Mouse (Mus musculus) neural tube, embryonic 12.5 days (tissue): ENCODE results near the gene Gmeb1. TPM values are rescaled to one million over a fixed set of nuclear protein-coding genes. Genes with fewer than 3 reads are reported as not detected.
"Not testable (repeated sequence)": the region's sequence is repeated elsewhere in the genome, so short reads cannot be mapped to it uniquely, and the experiment has no call there.

Source experiments
- ATAC-seq: fragments of 200-750 bp; cut with Nextera tagmentation; 2 replicates; pipeline ENCODE4 v1.8.0; 2017; ENCODE audit warnings: low read depth, mild to moderate bottlenecking, moderate TSS enrichment, moderate library complexity; ENCODE audit not compliant: low FRiP score
- H3K27ac ChIP-seq: fragments of 300-500 bp; sonication (generic); 2 replicates; pipeline ENCODE4 v1.5.1; 2016
- H3K27me3 ChIP-seq: fragments of 300-500 bp; sonication (generic); replicated peaks from 2 replicates; pipeline ENCODE4 v1.6.1; 2016; ENCODE audit warnings: mild to moderate bottlenecking
- H3K36me3 ChIP-seq: fragments of 300-500 bp; sonication (generic); 2 replicates; pipeline ENCODE4 v1.6.1; 2016; ENCODE audit warnings: mild to moderate bottlenecking
- H3K4me1 ChIP-seq: fragments of 300-500 bp; sonication (generic); 2 replicates; pipeline ENCODE4 v1.6.1; 2016
- H3K4me2 ChIP-seq: fragments of 300-500 bp; sonication (generic); replicated peaks from 2 replicates; pipeline ENCODE4 v1.6.1; 2016; ENCODE audit warnings: mild to moderate bottlenecking
- H3K4me3 ChIP-seq: fragments of 300-500 bp; sonication (generic); 2 replicates; pipeline ENCODE4 v1.5.1; 2016
- H3K9ac ChIP-seq: fragments of 300-500 bp; sonication (generic); 2 replicates; pipeline ENCODE4 v1.6.1; 2016; ENCODE audit warnings: mild to moderate bottlenecking
- H3K9me3 ChIP-seq: fragments of 300-500 bp; sonication (generic); 2 replicates; pipeline ENCODE4 v1.6.1; 2016; ENCODE audit warnings: mild to moderate bottlenecking
- WGBS: fragments of 180-500 bp; shearing (Covaris S2); methylation state at CpG from one replicate; pipeline ENCODE4 v1.1.7; 2016; 5-methylcytosine and 5-hydroxymethylcytosine counted together
- polyA plus RNA-seq: library from polyadenylated mRNA; unstranded; fragments of >200 nt; fragmentation: Nextera tagmentation; extraction: Ambion mirVana; gene quantifications from 2 replicates; pipeline ENCODE4 v1.2.1, GENCODE M21; 2016

The Gmeb1 gene
- polyA plus RNA-seq, 1 experiment from 2014 or later = 41.9 TPM

- Histone ChIP-seq H3K4me2 (no peak overlapping the region), H3K27me3 (no peaks in the 10 kb centered on the region), H3K36me3 (0 out of 2 replicates have a peak, but pooled peaks cover under 1% of the 10 kb centered on the region), H3K4me1 (peaks cover 5% of the 10 kb centered on the region), H3K4me3 (no peak overlapping the region), H3K9ac (no peak overlapping the region), H3K9me3 (no peaks in the 10 kb centered on the region), H3K27ac (no peak overlapping the region)
- no peak for ATAC-seq
- 80% methylated on average over 1 of the region's 1 CpGs for WGBS
Measured at GRCm38 (mm10) chr4:132299849-132300248, 38.4 kb upstream of the Gmeb1 start.

GRCm38 (mm10) chr4:132295696-132296390 is 34.4 kb upstream of the Gmeb1 start:
- H3K9ac ChIP-seq = no peak overlapping the region
- H3K27ac ChIP-seq = no peak overlapping the region
- no peak overlapping the region for H3K4me2 ChIP-seq
- H3K27me3 ChIP-seq = no peaks in the 10 kb centered on the region
- no peak overlapping the region for H3K4me3 ChIP-seq
- 49% methylated on average over 8 of the region's 8 CpGs for WGBS
- peaks cover 5% of the 10 kb centered on the region for H3K9me3 ChIP-seq
- peaks cover 33% of the 10 kb centered on the region for H3K36me3 ChIP-seq
- ATAC-seq = no peak
- no peaks in the 10 kb centered on the region for H3K4me1 ChIP-seq

DNA sequence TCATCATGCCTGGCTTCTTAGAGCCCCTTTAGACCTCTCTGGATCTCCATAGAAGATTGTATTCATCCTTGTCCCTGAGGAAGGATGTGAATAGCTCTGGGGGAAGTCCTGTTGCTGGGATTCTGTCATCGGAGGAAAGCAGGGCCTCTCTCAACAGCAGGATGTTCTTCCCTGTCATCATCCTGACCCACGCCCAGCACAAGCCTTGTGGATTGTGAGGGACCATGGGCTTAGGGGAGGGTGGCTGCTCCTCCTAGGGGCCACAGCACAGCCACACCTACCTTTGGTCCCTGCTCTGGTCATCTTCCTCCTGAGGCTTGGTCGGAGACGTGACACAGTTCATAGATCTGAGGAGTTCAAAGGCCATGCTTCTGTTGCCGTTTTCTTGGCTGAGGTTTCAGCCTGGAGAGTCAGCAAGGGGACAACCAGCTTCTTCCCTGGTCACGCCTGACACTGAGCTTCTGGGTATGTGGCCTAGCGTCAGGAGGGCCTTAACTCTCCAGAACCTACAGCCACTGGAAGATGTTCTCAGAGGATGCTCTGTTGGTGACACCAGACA is 32.4 kb upstream of the Gmeb1 start:
- Histone ChIP-seq H3K27me3 (no peaks in the 10 kb centered on the region), H3K4me2 (no peak overlapping the region), H3K36me3 (peaks cover 48% of the 10 kb centered on the region), H3K9me3 (peaks cover 5% of the 10 kb centered on the region), H3K4me3 (no peak overlapping the region), H3K27ac (no peak overlapping the region), H3K9ac (peak overlapping the region; percentile 17; the same call in 1 of the 2 replicates), H3K4me1 (no peaks in the 10 kb centered on the region)
- WGBS = 92% methylated on average over 7 of the region's 7 CpGs
- ATAC-seq = no peak

- Histone ChIP-seq H3K4me1 (no peaks in the 10 kb centered on the region), H3K27me3 (no peaks in the 10 kb centered on the region), H3K9ac (no peak overlapping the region), H3K27ac (no peak overlapping the region), H3K4me2 (no peak overlapping the region), H3K36me3 (peaks cover 49% of the 10 kb centered on the region), H3K4me3 (no peak overlapping the region), H3K9me3 (peaks cover 5% of the 10 kb centered on the region)
- WGBS = 50% methylated on average over 4 of the region's 4 CpGs
- ATAC-seq = no peak
Measured at GRCm38 (mm10) chr4:132292988-132293387, 31.6 kb upstream of the Gmeb1 start.

DNA sequence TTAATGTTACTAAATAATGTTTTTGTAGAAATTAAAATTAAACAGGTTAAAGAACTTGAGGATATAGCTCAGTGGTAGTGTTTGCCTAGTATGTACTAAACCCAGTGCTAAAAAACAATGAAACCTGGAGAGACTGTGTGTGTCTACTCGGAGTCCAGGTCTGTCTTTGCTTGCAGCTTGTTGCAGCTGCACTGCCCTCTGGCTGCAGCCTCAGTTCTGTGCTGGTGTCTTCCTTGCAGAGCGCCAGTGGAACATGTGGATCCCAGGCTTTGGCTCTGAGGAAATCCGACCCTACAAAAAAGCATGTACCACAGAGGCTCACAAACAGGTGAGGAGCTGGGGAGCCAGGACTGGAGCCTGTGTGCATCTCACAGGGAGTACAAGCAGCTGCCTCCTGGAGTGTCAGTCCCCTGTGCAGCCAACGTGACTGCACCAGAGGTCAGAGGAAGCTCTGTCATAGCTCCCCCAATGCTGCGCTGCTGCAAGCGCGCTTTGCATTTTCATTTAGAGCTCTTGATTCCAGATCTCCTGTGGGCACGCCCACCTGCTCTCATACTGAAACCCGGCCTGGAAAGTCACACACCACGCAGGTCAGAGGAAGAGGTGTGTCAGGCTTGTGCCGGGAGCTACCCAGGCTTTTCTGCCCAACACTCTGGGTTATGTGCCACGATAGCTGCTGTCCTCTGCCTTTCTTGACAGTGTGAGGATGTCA is 30.4 kb upstream of the Gmeb1 start:
- no peaks in the 10 kb centered on the region for H3K4me1 ChIP-seq
- no peak overlapping the region for H3K4me2 ChIP-seq
- 86% methylated on average over 12 of the region's 12 CpGs for WGBS
- H3K36me3 ChIP-seq = peaks cover 55% of the 10 kb centered on the region
- no peaks in the 10 kb centered on the region for H3K27me3 ChIP-seq
- no peak overlapping the region for H3K4me3 ChIP-seq
- no peak for ATAC-seq
- H3K27ac ChIP-seq = no peak overlapping the region
- H3K9me3 ChIP-seq = peaks cover 5% of the 10 kb centered on the region
- H3K9ac ChIP-seq = no peak overlapping the region

DNA sequence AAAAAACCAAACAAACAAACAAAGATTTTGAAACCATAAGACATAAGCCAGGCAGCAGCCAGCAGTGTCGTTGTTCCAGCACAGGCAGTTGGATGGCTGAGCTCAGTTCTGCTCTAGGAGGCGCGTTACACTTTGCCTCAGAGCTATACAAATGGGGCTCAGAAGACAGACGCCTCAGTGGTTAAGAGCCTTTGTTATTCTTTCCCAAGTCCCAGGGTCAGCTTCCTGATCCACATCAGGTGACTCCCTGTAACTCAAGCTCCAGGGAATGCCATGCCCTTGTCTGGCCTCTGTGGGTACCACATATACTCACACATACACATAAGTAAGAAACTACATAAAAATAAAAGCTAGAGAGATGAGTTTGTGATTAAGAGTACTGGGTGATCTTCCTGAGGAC is 29.7 kb upstream of the Gmeb1 start:
- Histone ChIP-seq H3K4me3 (no peak overlapping the region), H3K27me3 (no peaks in the 10 kb centered on the region), H3K9ac (no peak overlapping the region), H3K9me3 (peaks cover 5% of the 10 kb centered on the region), H3K36me3 (peaks cover 60% of the 10 kb centered on the region), H3K4me1 (no peaks in the 10 kb centered on the region), H3K4me2 (no peak overlapping the region), H3K27ac (no peak overlapping the region)
- ATAC-seq = no peak
- 91% methylated on average over 4 of the region's 4 CpGs for WGBS

- H3K27ac ChIP-seq, H3K27me3 ChIP-seq, H3K9me3 ChIP-seq, H3K4me3 ChIP-seq, H3K9ac ChIP-seq, H3K4me2 ChIP-seq, H3K4me1 ChIP-seq, ATAC-seq: not testable (repeated sequence)
- H3K36me3 ChIP-seq = peaks cover 67% of the 10 kb centered on the region
- WGBS = 83% methylated on average over 5 of the region's 5 CpGs
Measured at GRCm38 (mm10) chr4:132288840-132289239, 27.4 kb upstream of the Gmeb1 start.

GRCm38 (mm10) chr4:132275949-132276348 is 14.5 kb upstream of the Gmeb1 start:
- Histone ChIP-seq H3K4me2 (no peak overlapping the region), H3K9ac (no peak overlapping the region), H3K27me3 (no peaks in the 10 kb centered on the region), H3K36me3 (no peaks in the 10 kb centered on the region), H3K4me3 (no peak overlapping the region), H3K4me1 (peaks cover 14% of the 10 kb centered on the region), H3K9me3 (no peaks in the 10 kb centered on the region), H3K27ac (no peak overlapping the region)
- WGBS = 92% methylated on average over 3 of the region's 3 CpGs
- no peak for ATAC-seq

DNA sequence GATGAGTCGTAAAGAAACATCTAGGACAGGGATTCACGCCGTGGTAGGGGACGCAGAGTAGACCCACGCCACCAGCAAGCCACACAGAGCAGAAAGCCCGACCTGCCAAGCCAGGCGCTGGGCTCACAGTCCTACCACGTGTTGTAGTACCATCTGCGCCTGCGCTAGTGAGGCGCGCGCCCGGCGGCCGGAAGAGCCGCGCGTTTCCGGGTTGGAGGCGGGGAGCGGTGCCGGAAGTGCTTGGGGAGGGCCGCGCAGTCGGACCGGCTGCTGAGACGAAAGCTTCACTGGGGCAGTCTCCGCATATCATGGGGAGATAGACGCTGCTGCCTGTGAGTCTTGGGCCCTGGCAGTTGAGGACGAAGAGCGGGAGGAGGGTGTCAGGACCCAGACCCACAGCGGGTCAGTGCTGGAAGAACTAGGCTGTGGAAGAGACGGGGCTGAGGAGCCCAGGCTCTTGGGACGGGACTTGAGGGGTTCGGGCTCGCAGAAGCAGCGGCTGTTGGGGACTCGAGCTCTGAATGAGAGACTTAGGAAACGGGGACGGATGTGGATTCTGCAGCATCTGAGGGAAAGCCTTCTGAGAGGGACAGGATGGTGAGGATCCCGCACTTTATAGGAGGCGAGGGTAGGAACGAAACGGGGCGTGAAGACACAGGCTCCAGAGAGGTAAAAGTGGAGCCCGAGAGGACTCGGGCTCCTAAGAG is 12.9 kb upstream of the Gmeb1 start, which contains the start of gene Taf12:
TSS of gene Taf12 (plus strand) at position 220 of the 707 bp plus-strand sequence.
- H3K9me3 ChIP-seq = no peaks in the 10 kb centered on the region
- peak within 1 kb of the TSS; percentile 54 for H3K27ac ChIP-seq
- no peaks in the 10 kb centered on the region for H3K27me3 ChIP-seq
- peak within 1 kb of the TSS; percentile 70 for H3K4me3 ChIP-seq
- H3K4me2 ChIP-seq = peak within 1 kb of the TSS; percentile 92
- peak within 1 kb of the TSS; percentile 84 for H3K9ac ChIP-seq
- H3K4me1 ChIP-seq = peaks cover 14% of the 10 kb centered on the region
- under 1% methylated on average over 48 of the region's 48 CpGs for WGBS
- peak; percentile 88 for ATAC-seq
- no peaks in the 10 kb centered on the region for H3K36me3 ChIP-seq

DNA sequence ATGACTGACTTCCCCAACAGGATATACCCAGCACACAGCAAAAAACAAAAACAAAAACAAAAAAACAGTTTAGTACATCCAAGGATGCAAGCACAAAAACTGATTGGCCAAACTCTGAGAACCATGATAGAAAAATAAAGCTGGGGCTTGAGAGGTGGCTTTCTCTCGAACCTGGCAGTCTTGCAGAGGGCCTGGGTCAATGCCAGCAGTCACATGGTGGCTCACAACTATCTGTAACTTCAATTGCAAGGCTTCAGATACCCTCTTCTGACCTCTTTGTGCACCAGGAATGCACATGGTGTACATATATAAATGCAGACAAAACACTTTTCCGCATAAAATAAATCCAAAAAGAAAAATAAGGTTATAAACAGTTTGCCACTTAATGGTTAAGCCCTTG is 11.8 kb upstream of the Gmeb1 start:
- Histone ChIP-seq H3K4me3 (no peak overlapping the region), H3K4me2 (peak overlapping the region; percentile 92), H3K36me3 (no peaks in the 10 kb centered on the region), H3K4me1 (peaks cover 14% of the 10 kb centered on the region), H3K9me3 (no peaks in the 10 kb centered on the region), H3K27ac (no peak overlapping the region), H3K27me3 (no peaks in the 10 kb centered on the region), H3K9ac (no peak overlapping the region)
- 77% methylated on average over 2 of the region's 2 CpGs for WGBS
- no peak for ATAC-seq

GRCm38 (mm10) chr4:132269740-132270560 is 8.5 kb upstream of the Gmeb1 start:
- H3K4me3 ChIP-seq = peak overlapping the region; percentile 7; the same call in 1 of the 2 replicates
- H3K36me3 ChIP-seq = no peaks in the 10 kb centered on the region
- peak; percentile 82 for ATAC-seq
- peak overlapping the region; percentile 52 for H3K4me2 ChIP-seq
- 0 out of 2 replicates have a peak overlapping the region, but pooled peaks have one; percentile 23 for H3K9ac ChIP-seq
- H3K9me3 ChIP-seq = no peaks in the 10 kb centered on the region
- under 1% methylated on average over 35 of the region's 35 CpGs for WGBS
- peaks cover 7% of the 10 kb centered on the region for H3K4me1 ChIP-seq
- H3K27ac ChIP-seq = peak overlapping the region; percentile 69
- no peaks in the 10 kb centered on the region for H3K27me3 ChIP-seq
